Mouse (Mus musculus) intestine, postnatal 0 days (tissue): ENCODE data around the gene Zfp456. TPM values are rescaled to one million over a fixed set of nuclear protein-coding genes. Genes with fewer than 3 reads are reported as not detected.
"Not testable (repeated sequence)": the region's sequence is repeated elsewhere in the genome, so short reads cannot be mapped to it uniquely, and the experiment has no call there.

ENCODE experiments used
- ATAC-seq: fragments of 200-750 bp; cut with Nextera tagmentation; 2 replicates; pipeline ENCODE4 v1.8.0; 2017; ENCODE audit warnings: mild to moderate bottlenecking, moderate TSS enrichment, moderate library complexity
- H3K27ac ChIP-seq: fragments of 300-500 bp; sonication (generic); 2 replicates; pipeline ENCODE4 v1.5.1; 2014; ENCODE audit warnings: mild to moderate bottlenecking, low read depth, low read length, moderate library complexity
- H3K27me3 ChIP-seq: fragments of 300-500 bp; sonication (generic); replicated peaks from 2 replicates; pipeline ENCODE4 v1.6.1; 2014; ENCODE audit warnings: low read length, mixed read lengths; ENCODE audit not compliant: control insufficient read depth, insufficient read depth
- H3K36me3 ChIP-seq: fragments of 300-500 bp; sonication (generic); 2 replicates; pipeline ENCODE4 v1.6.1; 2014; ENCODE audit warnings: mild to moderate bottlenecking, moderate library complexity; ENCODE audit not compliant: control insufficient read depth, insufficient read depth
- H3K4me1 ChIP-seq: fragments of 300-500 bp; sonication (generic); replicated peaks from 2 replicates; pipeline ENCODE4 v1.6.1; 2014; ENCODE audit warnings: antibody characterized with exemption, low read length, mixed read lengths; ENCODE audit not compliant: control insufficient read depth, insufficient read depth
- H3K4me2 ChIP-seq: fragments of 300-500 bp; sonication (generic); replicated peaks from 2 replicates; pipeline ENCODE4 v1.6.1; 2014; ENCODE audit warnings: low read depth, mild to moderate bottlenecking, moderate library complexity
- H3K4me3 ChIP-seq: fragments of 300-500 bp; sonication (generic); 2 replicates; pipeline ENCODE4 v1.5.1; 2014; ENCODE audit warnings: low read depth, low read length
- H3K9ac ChIP-seq: fragments of 300-500 bp; sonication (generic); 2 replicates; pipeline ENCODE4 v1.6.1; 2014; ENCODE audit warnings: mild to moderate bottlenecking, low read depth, low read length
- H3K9me3 ChIP-seq: fragments of 300-500 bp; sonication (generic); 2 replicates; pipeline ENCODE4 v1.6.1; 2016; ENCODE audit warnings: mixed run types; ENCODE audit not compliant: control insufficient read depth
- CTCF ChIP-seq: sonication (generic); IDR thresholded peaks from 2 replicates; pipeline ENCODE4 v1.5.1; 2016; ENCODE audit warnings: low read depth, mild to moderate bottlenecking, control low read depth, antibody characterized with exemption, moderate library complexity
- WGBS: fragments of 180-500 bp; shearing (Covaris S2); extraction: QIAGEN DNeasy Blood & Tissue Kit; methylation state at CpG from one replicate; pipeline ENCODE4 v1.1.7; 2014; 5-methylcytosine and 5-hydroxymethylcytosine counted together
- polyA plus RNA-seq: library from polyadenylated mRNA; unstranded; fragments of >200 nt; fragmentation: Nextera tagmentation; extraction: Ambion mirVana; gene quantifications from 2 replicates; pipeline ENCODE4 v1.2.1, GENCODE M21; 2015

Gene Zfp456
- polyA plus RNA-seq = 1.1 and 1.4 TPM in 2 replicates

GRCm38 (mm10) chr13:67375050-67375911, at the start of gene Zfp456, which contains the start of gene Gm28041:
Gene Zfp456 (minus strand): TSS chr13:67375810.
Gene Gm28041 (minus strand): TSS chr13:67375733.
- peak within 1 kb of the TSS; percentile 43 for H3K4me3 ChIP-seq
- WGBS = 12% methylated on average over 13 of the region's 15 CpGs
- H3K27me3 ChIP-seq, H3K9me3 ChIP-seq, H3K36me3 ChIP-seq, H3K4me1 ChIP-seq, H3K27ac ChIP-seq: not testable (repeated sequence)
- H3K4me2 ChIP-seq = peak within 1 kb of the TSS; percentile 61
- H3K9ac ChIP-seq = peak within 1 kb of the TSS; percentile 12; the same call in 1 of the 2 replicates
- peak; percentile 95 for ATAC-seq

GRCm38 (mm10) chr13:67422532-67422931, 46.9 kb upstream of the Zfp456 start:
- H3K27me3 ChIP-seq, H3K27ac ChIP-seq, ATAC-seq, H3K4me3 ChIP-seq, H3K36me3 ChIP-seq, H3K4me2 ChIP-seq, H3K4me1 ChIP-seq, H3K9ac ChIP-seq, H3K9me3 ChIP-seq: not testable (repeated sequence)
- 87% methylated on average over 2 of the region's 2 CpGs for WGBS

GRCm38 (mm10) chr13:67421207-67421857, 45.7 kb upstream of the Zfp456 start, which contains the start of gene Zfp459:
Gene Zfp459 (minus strand): TSS chr13:67421418.
- H3K9me3 ChIP-seq = no peaks in the 10 kb centered on the region
- H3K9ac ChIP-seq = peak within 1 kb of the TSS; percentile 53
- H3K4me2 ChIP-seq = peak within 1 kb of the TSS; percentile 80
- H3K36me3 ChIP-seq = no peaks in the 10 kb centered on the region
- no peaks in the 10 kb centered on the region for H3K4me1 ChIP-seq
- H3K4me3 ChIP-seq = peak within 1 kb of the TSS; percentile 67
- H3K27me3 ChIP-seq = no peaks in the 10 kb centered on the region
- peak; percentile 89 for ATAC-seq
- TF ChIP-seq CTCF = no peak
- WGBS = 1% methylated on average over 22 of the region's 22 CpGs
- H3K27ac ChIP-seq = peak within 1 kb of the TSS; percentile 6; the same call in 1 of the 2 replicates

- Histone ChIP-seq H3K27ac (peak overlapping the region; percentile 6; the same call in 1 of the 2 replicates), H3K9ac (peak overlapping the region; percentile 53), H3K4me2 (peak overlapping the region; percentile 80), H3K4me1 (no peaks in the 10 kb centered on the region), H3K36me3 (no peaks in the 10 kb centered on the region), H3K4me3 (peak overlapping the region; percentile 67), H3K9me3 (no peaks in the 10 kb centered on the region), H3K27me3 (no peaks in the 10 kb centered on the region)
- WGBS = 27% methylated on average over 11 of the region's 11 CpGs
- ATAC-seq = peak; percentile 67
- no peak for TF ChIP-seq CTCF
Observed at GRCm38 (mm10) chr13:67420558-67421206, 45.1 kb upstream of the Zfp456 start.

- no peak for ATAC-seq
- no peaks in the 10 kb centered on the region for H3K36me3 ChIP-seq
- H3K27me3 ChIP-seq = no peaks in the 10 kb centered on the region
- no peaks in the 10 kb centered on the region for H3K9me3 ChIP-seq
- H3K9ac ChIP-seq = no peak overlapping the region
- no peak overlapping the region for H3K4me3 ChIP-seq
- WGBS = 87% methylated on average over 3 of the region's 3 CpGs
- H3K4me1 ChIP-seq = no peaks in the 10 kb centered on the region
- H3K27ac ChIP-seq = no peak overlapping the region
- peak; percentile 20; the same call in 1 of the 2 replicates for TF ChIP-seq CTCF
- no peak overlapping the region for H3K4me2 ChIP-seq
Observed at GRCm38 (mm10) chr13:67416811-67417210, 41.2 kb upstream of the Zfp456 start.

- Histone ChIP-seq H3K4me2 (no peak overlapping the region), H3K4me1 (no peaks in the 10 kb centered on the region), H3K27me3 (no peaks in the 10 kb centered on the region), H3K27ac (no peak overlapping the region), H3K9ac (no peak overlapping the region), H3K36me3 (no peaks in the 10 kb centered on the region), H3K4me3 (no peak overlapping the region), H3K9me3 (no peaks in the 10 kb centered on the region)
- ATAC-seq = no peak
- 77% methylated on average over 6 of the region's 6 CpGs for WGBS
- no peak for TF ChIP-seq CTCF
Observed at GRCm38 (mm10) chr13:67415759-67416158, 40.1 kb upstream of the Zfp456 start.
